Mouse (Mus musculus) liver, adult 2 months (tissue): ENCODE measurements around the gene Gm867. TPM values are rescaled to one million over a fixed set of nuclear protein-coding genes. Genes with fewer than 3 reads are reported as not detected.

ENCODE experiments used
- DNase-seq: peaks from one replicate; pipeline ENCODE4 v3.0.0-alpha.2; 2011; ENCODE audit warnings: low read depth, low spot score; ENCODE audit errors: extremely low read depth
- H3K27ac ChIP-seq: fragments of 200-500 bp; replicated peaks from 2 replicates; pipeline ENCODE4 v1.5.1; 2012; ENCODE audit warnings: low read depth, mild to moderate bottlenecking, control low read depth, inconsistent platforms, low read length; ENCODE audit not compliant: insufficient read depth
- H3K27me3 ChIP-seq: fragments of 200-500 bp; 2 replicates; pipeline ENCODE4 v1.6.1; 2012; ENCODE audit warnings: mild to moderate bottlenecking, moderate library complexity, low read length, inconsistent platforms; ENCODE audit not compliant: control insufficient read depth, insufficient read depth
- H3K36me3 ChIP-seq: fragments of 200-500 bp; 2 replicates; pipeline ENCODE4 v1.6.1; 2012; ENCODE audit warnings: low read length, inconsistent platforms; ENCODE audit not compliant: control insufficient read depth, insufficient read depth
- H3K4me1 ChIP-seq: fragments of 200-500 bp; 2 replicates; pipeline ENCODE4 v1.6.1; 2011; ENCODE audit warnings: low read length; ENCODE audit not compliant: control insufficient read depth, insufficient read depth
- H3K4me3 ChIP-seq: fragments of 200-500 bp; 2 replicates; pipeline ENCODE4 v1.5.1; 2011; ENCODE audit warnings: low read depth, mild to moderate bottlenecking, control low read depth, low read length, moderate library complexity; ENCODE audit not compliant: insufficient read depth
- H3K79me2 ChIP-seq: fragments of 200-500 bp; 2 replicates; pipeline ENCODE4 v1.6.1; 2012; ENCODE audit warnings: inconsistent platforms, mild to moderate bottlenecking, low read length, moderate library complexity; ENCODE audit not compliant: control insufficient read depth, insufficient read depth
- H3K9ac ChIP-seq: fragments of 200-500 bp; 2 replicates; pipeline ENCODE4 v1.6.1; 2012; ENCODE audit warnings: low read depth, mild to moderate bottlenecking, control low read depth, inconsistent platforms, low read length
- CTCF ChIP-seq: fragments of 200-500 bp; IDR thresholded peaks from 2 replicates; pipeline ENCODE4 v1.5.1; 2011; ENCODE audit warnings: low read depth, low read length, control low read depth
- POLR2A ChIP-seq: fragments of 200-500 bp; IDR thresholded peaks from 2 replicates; pipeline ENCODE4 v1.6.1; 2011; ENCODE audit warnings: low read length, control low read depth; ENCODE audit not compliant: insufficient read depth; ENCODE audit errors: extremely low read depth
- WGBS: fragments of 180-500 bp; shearing (Covaris S2); methylation state at CpG from one replicate; pipeline ENCODE4 v1.1.7; 2018; 5-methylcytosine and 5-hydroxymethylcytosine counted together
- polyA plus RNA-seq: library from polyadenylated mRNA; depleted of rRNA; stranded (reverse); fragments of >200 nt; gene quantifications from 2 replicates; pipeline ENCODE4 v1.2.3, GENCODE M21; 2012; rRNA removed
- total RNA-seq: library from RNA; depleted of rRNA; stranded (reverse); fragments of >200 nt; gene quantifications from 2 replicates; pipeline ENCODE4 v1.2.3, GENCODE M21; 2014; rRNA removed

Gm867 gene
- total and polyA plus RNA-seq, 2 experiments, result 0.09 to 0.11 TPM

DNA sequence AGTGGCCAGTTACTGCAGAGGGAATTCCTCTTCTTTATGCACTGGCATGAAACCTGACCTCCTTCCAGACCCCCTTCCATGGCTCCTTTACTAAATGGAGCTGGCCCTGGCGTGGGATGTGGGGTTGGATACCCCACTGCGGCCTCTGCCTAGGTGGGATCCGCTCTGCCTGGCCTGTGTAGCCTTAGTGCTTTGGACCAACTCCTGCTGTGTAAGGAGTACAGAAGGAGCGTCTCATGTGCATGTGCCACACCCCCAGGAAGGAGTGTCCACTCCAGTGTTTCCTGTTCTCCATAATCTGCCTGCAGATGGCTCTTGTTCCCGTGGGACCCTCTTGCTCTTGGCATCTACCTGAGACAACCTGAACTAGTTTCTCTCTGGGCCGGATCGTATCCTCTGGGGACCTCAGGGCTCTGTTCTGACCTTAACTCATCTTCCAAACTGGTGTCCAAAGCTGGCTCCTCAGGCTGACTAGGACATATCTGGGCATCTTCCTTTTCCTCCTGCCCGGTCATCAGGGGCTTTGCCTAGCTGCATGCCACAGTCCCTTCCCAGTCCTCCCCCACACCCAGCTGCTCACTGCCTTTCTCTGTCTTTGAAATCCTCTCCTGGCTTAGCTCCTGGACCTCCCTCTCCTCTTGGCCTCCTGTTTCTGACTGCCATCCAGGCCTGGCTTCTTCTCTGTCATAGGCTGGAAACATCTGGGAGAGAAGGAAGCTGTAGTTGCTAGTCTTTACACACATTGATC lies 50.9 kb downstream of the Gm867 start:
- H3K9ac ChIP-seq, result no peak overlapping the region
- no peaks in the 10 kb centered on the region for H3K79me2 ChIP-seq
- no peak for TF ChIP-seq CTCF
- no peak for TF ChIP-seq POLR2A
- no peak for DNase-seq
- H3K4me1 ChIP-seq, result peaks cover 5% of the 10 kb centered on the region; the same call in 1 of the 2 replicates
- no peak overlapping the region for H3K27ac ChIP-seq
- no peaks in the 10 kb centered on the region for H3K36me3 ChIP-seq
- H3K27me3 ChIP-seq, result no peaks in the 10 kb centered on the region
- H3K4me3 ChIP-seq, result no peak overlapping the region
- 75% methylated on average over 8 of the region's 8 CpGs for WGBS

Other genes with a start within 250 kb of the Gm867 start
- 7.8 and 12.7 TPM in 2 replicates for gene Cabin1, start 176.3 kb downstream of the Gm867 start, total RNA-seq
- gene Cabin1, start 176.3 kb downstream of the Gm867 start, polyA plus RNA-seq, result 7.7 and 10.1 TPM in 2 replicates
- 347 and 388 TPM in 2 replicates for gene Ddt, start 167.3 kb downstream of the Gm867 start, total RNA-seq
- 898 and 914 TPM in 2 replicates for gene Ddt, start 167.3 kb downstream of the Gm867 start, polyA plus RNA-seq
- not detected in 2 replicates for gene Gm20441, start 159.7 kb downstream of the Gm867 start, total RNA-seq
- 0.37 and 0.80 TPM in 2 replicates for gene Gm20441, start 159.7 kb downstream of the Gm867 start, polyA plus RNA-seq
- gene Gstt3, start 159.3 kb downstream of the Gm867 start, total RNA-seq, result 126 and 181 TPM in 2 replicates
- gene Gstt3, start 159.3 kb downstream of the Gm867 start, polyA plus RNA-seq, result 198 and 213 TPM in 2 replicates
- 458 and 622 TPM in 2 replicates for gene Gstt1, start 142.1 kb downstream of the Gm867 start, total RNA-seq
- 1,012 and 1,223 TPM in 2 replicates for gene Gstt1, start 142.1 kb downstream of the Gm867 start, polyA plus RNA-seq
- 0.09 TPM in 1 of 2 replicates, not detected in the other for gene Gstt4, start 118.1 kb downstream of the Gm867 start, total RNA-seq
- gene Gstt4, start 118.1 kb downstream of the Gm867 start, polyA plus RNA-seq, result not detected in 2 replicates
- gene Gstt2, start 103.2 kb downstream of the Gm867 start, total RNA-seq, result 253 and 308 TPM in 2 replicates
- 357 and 830 TPM in 2 replicates for gene Gstt2, start 103.2 kb downstream of the Gm867 start, polyA plus RNA-seq
- gene Mif, start 80.4 kb downstream of the Gm867 start, total RNA-seq, result 211 and 380 TPM in 2 replicates
- 1,030 and 1,462 TPM in 2 replicates for gene Mif, start 80.4 kb downstream of the Gm867 start, polyA plus RNA-seq
- gene Derl3, start 47.3 kb downstream of the Gm867 start, total RNA-seq, result 2.1 and 6.4 TPM in 2 replicates
- 6.4 and 15.0 TPM in 2 replicates for gene Derl3, start 47.3 kb downstream of the Gm867 start, polyA plus RNA-seq
- 10.9 and 13.6 TPM in 2 replicates for gene Smarcb1, start 19.1 kb downstream of the Gm867 start, total RNA-seq
- 15.9 and 18.1 TPM in 2 replicates for gene Smarcb1, start 19.1 kb downstream of the Gm867 start, polyA plus RNA-seq
- gene Chchd10, start 7.5 kb downstream of the Gm867 start, total RNA-seq, result 657 and 788 TPM in 2 replicates
- gene Chchd10, start 7.5 kb downstream of the Gm867 start, polyA plus RNA-seq, result 1,775 and 1,843 TPM in 2 replicates
- 0.18 and 1.5 TPM in 2 replicates for gene Mmp11, start 4.2 kb downstream of the Gm867 start, total RNA-seq
- 1.4 and 1.6 TPM in 2 replicates for gene Mmp11, start 4.2 kb downstream of the Gm867 start, polyA plus RNA-seq
- gene Vpreb3, start 2.4 kb upstream of the Gm867 start, total RNA-seq, result 0.55 and 1.3 TPM in 2 replicates
- gene Vpreb3, start 2.4 kb upstream of the Gm867 start, polyA plus RNA-seq, result 0.73 and 2.0 TPM in 2 replicates
- gene Gm5134, start 13.8 kb upstream of the Gm867 start, total RNA-seq, result 0.07 TPM in 1 of 2 replicates, not detected in the other
- gene Gm5134, start 13.8 kb upstream of the Gm867 start, polyA plus RNA-seq, result not detected in 2 replicates
- 3.0 and 3.1 TPM in 2 replicates for gene Zfp280b, start 92.0 kb upstream of the Gm867 start, total RNA-seq
- gene Zfp280b, start 92.0 kb upstream of the Gm867 start, polyA plus RNA-seq, result 2.6 and 3.8 TPM in 2 replicates
- not detected in 2 replicates for gene Slc5a4b, start 170.3 kb upstream of the Gm867 start, total RNA-seq
- not detected in 2 replicates for gene Slc5a4b, start 170.3 kb upstream of the Gm867 start, polyA plus RNA-seq
- gene Slc5a4a, start 206.8 kb upstream of the Gm867 start, total RNA-seq, result not detected in 2 replicates
- gene Slc5a4a, start 206.8 kb upstream of the Gm867 start, polyA plus RNA-seq, result not detected in 2 replicates